Mouse (Mus musculus) left cerebral cortex, postnatal 25 days (tissue): ENCODE data around the gene Xpnpep1. TPM values are rescaled to one million over a fixed set of nuclear protein-coding genes. Genes with fewer than 3 reads are reported as not detected.

Source experiments
- DNase-seq, 2 experiments: peaks; one replicate each; pipeline ENCODE4 v3.0.0; 2022; ENCODE audit warnings: low spot score in 2 of 2, mixed read lengths in 1 of 2
- intact Hi-C: fragments of 180-260 bp; cut with DNase I; formaldehyde crosslinking; loops from one replicate; pipeline ENCODE4 v1.15.1; 2025
- total RNA-seq, 2 experiments: library from RNA; stranded (reverse); gene quantifications; 2 replicates each; pipeline ENCODE4 v1.2.3; 2021

Gene Xpnpep1
- total RNA-seq, 2 experiments from 2014 or later, result 75.4 TPM

- peak; percentile 80 to 87 for DNase-seq
- intact Hi-C loops, result loop anchor here (2.0 to 5.0 kb wide), 4 partner anchors 133 to 369 kb away; partner anchors contain the start of gene Add3
These were observed 31.9 kb downstream of the Xpnpep1 start for GRCm38 (mm10) chr19:53008020-53008705.

GRCm38 (mm10) chr19:53005978-53006377 lies 34.0 kb downstream of the Xpnpep1 start:
- intact Hi-C loops, result loop anchor here (5.0 kb wide), 2 partner anchors 221 to 371 kb away; no protein-coding TSS in a partner anchor

GRCm38 (mm10) chr19:53003554-53004365 lies 36.3 kb downstream of the Xpnpep1 start:
- no peak for DNase-seq
- intact Hi-C loops, result no loop called here

More at GRCm38 (mm10) chr19:53005978-53006377, 34.0 kb downstream of the Xpnpep1 start:
- DNase-seq, result no peak

GRCm38 (mm10) chr19:53002166-53003095 lies 37.6 kb downstream of the Xpnpep1 start:
- DNase-seq, result no peak
- intact Hi-C loops, result no loop called here

- intact Hi-C loops, result no loop called here
- DNase-seq, result peak; percentile 73 to 75
These were observed 47.1 kb downstream of the Xpnpep1 start for GRCm38 (mm10) chr19:52992880-52993440.

- DNase-seq, result no peak
- intact Hi-C loops, result no loop called here
These were observed 48.1 kb downstream of the Xpnpep1 start for GRCm38 (mm10) chr19:52991924-52992323.

GRCm38 (mm10) chr19:52979020-52979711 lies 60.8 kb downstream of the Xpnpep1 start:
- peak; percentile 41 to 69 for DNase-seq
- intact Hi-C loops, result loop anchor here (5.0 kb wide), 3 partner anchors 257 to 787 kb away; no protein-coding TSS in a partner anchor

- peak; percentile 80 to 81 for DNase-seq
- intact Hi-C loops, result loop anchor here (5.0 kb wide), 3 partner anchors 253 to 783 kb away; no protein-coding TSS in a partner anchor
These were observed 64.3 kb downstream of the Xpnpep1 start for GRCm38 (mm10) chr19:52975564-52976185.

GRCm38 (mm10) chr19:52966339-52966738 lies 73.7 kb downstream of the Xpnpep1 start:
- peak; percentile 18 to 59 for DNase-seq
- intact Hi-C loops, result no loop called here

GRCm38 (mm10) chr19:52962745-52963144 lies 77.3 kb downstream of the Xpnpep1 start:
- intact Hi-C loops, result no loop called here
- no peak for DNase-seq

GRCm38 (mm10) chr19:52922678-52923495 lies 117.1 kb downstream of the Xpnpep1 start:
- peak; percentile 64 to 67 for DNase-seq
- intact Hi-C loops, result loop anchor here (2.0 to 10.0 kb wide), 3 partner anchors 201 to 728 kb away; no protein-coding TSS in a partner anchor

- intact Hi-C loops, result no loop called here
- no peak for DNase-seq
These were observed 135.8 kb downstream of the Xpnpep1 start for GRCm38 (mm10) chr19:52904182-52904581.

- no peak for DNase-seq
- intact Hi-C loops, result no loop called here
These were observed 148.1 kb downstream of the Xpnpep1 start for GRCm38 (mm10) chr19:52891807-52892442.
